Mouse (Mus musculus) liver, adult 10 weeks (tissue): Measurements from ENCODE around the gene Gm5849. TPM values are rescaled to one million over a fixed set of nuclear protein-coding genes. Genes with fewer than 3 reads are reported as not detected.

Experiments
- polyA plus RNA-seq: library from polyadenylated mRNA; stranded (reverse); fragments of 350-450 nt; fragmentation: Illumina TruSeq; extraction: RNeasy Lipid Tissue Mini Kit (QIAGEN cat#74804); gene quantifications from one replicate; pipeline ENCODE4 v1.2.3, GENCODE M21; 2014; ENCODE audit warnings: low read depth, low replicate concordance

Gene Gm5849
- polyA plus RNA-seq = not detected

DNA sequence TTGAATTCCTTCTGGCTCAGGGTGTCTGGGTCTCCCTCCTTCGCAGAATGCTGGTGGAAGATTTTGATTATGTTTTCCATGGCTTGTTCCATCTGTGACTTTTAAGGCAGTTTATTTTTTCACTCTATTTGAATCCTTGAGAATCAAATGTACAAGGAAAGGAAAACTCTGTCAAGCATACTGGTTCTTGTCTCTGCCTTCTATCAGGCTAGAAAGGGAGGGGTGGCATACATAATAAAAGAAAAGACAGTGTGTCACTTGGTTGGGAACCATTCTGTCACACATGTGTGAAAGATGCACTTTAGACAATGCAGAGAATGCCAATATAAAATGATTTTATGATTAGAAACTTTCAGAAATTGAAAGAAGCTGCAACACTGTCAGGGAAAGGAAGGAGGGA, at the start of gene Gm5849:
Gene Gm5849 (minus strand): TSS at position 101 of the 400 bp plus-strand sequence.

DNA sequence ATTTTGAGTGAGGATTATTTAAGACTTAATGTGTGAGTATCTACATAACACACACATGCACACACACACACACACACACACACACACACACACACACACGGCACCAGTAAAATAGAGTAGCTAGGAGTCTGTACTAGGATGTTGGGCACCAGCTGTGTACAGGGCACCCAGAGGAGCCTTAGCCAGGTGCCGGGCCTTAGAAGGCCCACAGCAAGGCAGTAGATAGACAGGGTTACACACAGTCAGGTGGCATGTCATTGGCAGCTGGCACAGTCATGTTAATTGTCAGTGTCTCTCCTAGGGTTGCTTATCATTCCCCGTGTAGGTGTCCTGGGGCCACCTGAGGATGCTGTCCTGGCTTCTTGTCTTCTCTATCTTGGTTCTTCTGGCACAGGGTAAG, 51.1 kb downstream of the Gm5849 start, which contains the start of gene Pglyrp4:
Gene Pglyrp4 (plus strand): TSS at position 301 of the 400 bp plus-strand sequence.

Other genes with a start within 250 kb of the Gm5849 start
- gene S100a16, start 240.6 kb downstream of the Gm5849 start, polyA plus RNA-seq = 12.6 TPM
- gene S100a3, start 217.3 kb downstream of the Gm5849 start, polyA plus RNA-seq = not detected
- not detected for gene S100a2, start 187.6 kb downstream of the Gm5849 start, polyA plus RNA-seq
- gene Gm42674, start 176.0 kb downstream of the Gm5849 start, polyA plus RNA-seq = not detected
- 1.1 TPM for gene S100a4, start 174.1 kb downstream of the Gm5849 start, polyA plus RNA-seq
- not detected for gene S100a5, start 169.4 kb downstream of the Gm5849 start, polyA plus RNA-seq
- gene S100a6, start 165.0 kb downstream of the Gm5849 start, polyA plus RNA-seq = 1.2 TPM
- not detected for gene S100a7a, start 123.9 kb downstream of the Gm5849 start, polyA plus RNA-seq
- 4.1 TPM for gene S100a8, start 108.9 kb downstream of the Gm5849 start, polyA plus RNA-seq
- 2.4 TPM for gene S100a9, start 82.2 kb downstream of the Gm5849 start, polyA plus RNA-seq
- not detected for gene Pglyrp4, start 51.0 kb downstream of the Gm5849 start, polyA plus RNA-seq